Mouse (Mus musculus): Measurements from ENCODE around the gene Nanos3. TPM values are rescaled to one million over a fixed set of nuclear protein-coding genes. Genes with fewer than 3 reads are reported as not detected.

The Nanos3 gene
- polyA plus RNA-seq, 1 experiment from 2014 or later = 5.2 TPM

MicroRNAs encoded within 50 kb of the gene (microRNA counts, 519-probe panel; counts per million panel counts)
- microRNA mmu-miR-181c = 3,237 counts per million, percentile 75 among the panel's probes with 10 or more counts
- 4,586 counts per million, percentile 92 among the panel's probes with 10 or more counts for microRNA mmu-miR-23a
- 5,176 counts per million, percentile 96 among the panel's probes with 10 or more counts for microRNA mmu-miR-27a

Small RNAs within 50 kb of the gene (microRNA-seq; reads per million reads assigned to microRNA genes)
- gene Gm25110 (not detected), gene Mir181c (8,999 reads per million, percentile 94 among the genes with 10 or more reads in this experiment), gene Mir181d (5,626 reads per million, percentile 90 among the genes with 10 or more reads in this experiment), gene Mir23a (18,618 reads per million, percentile 96 among the genes with 10 or more reads in this experiment), gene Mir24-2 (not detected), gene Mir27a (374 reads per million, percentile 69 among the genes with 10 or more reads in this experiment), gene Mir3074-2 (not detected)

Other genes starting within 250 kb of the Nanos3 start
- gene Gm10644, start 230.0 kb downstream of the Nanos3 start, polyA plus RNA-seq (2015; fragmentation: Nextera tagmentation; extraction: Ambion mirVana) = 0.55 and 0.63 TPM in 2 replicates
- gene Asf1b, start 229.7 kb downstream of the Nanos3 start, polyA plus RNA-seq (2015; fragmentation: Nextera tagmentation; extraction: Ambion mirVana) = 58.0 and 61.3 TPM in 2 replicates
- 148 and 159 TPM in 2 replicates for gene Prkaca, start 212.2 kb downstream of the Nanos3 start, polyA plus RNA-seq (2015; fragmentation: Nextera tagmentation; extraction: Ambion mirVana)
- 14.5 and 15.8 TPM in 2 replicates for gene Samd1, start 187.5 kb downstream of the Nanos3 start, polyA plus RNA-seq (2015; fragmentation: Nextera tagmentation; extraction: Ambion mirVana)
- gene 1700067K01Rik, start 183.7 kb downstream of the Nanos3 start, polyA plus RNA-seq (2015; fragmentation: Nextera tagmentation; extraction: Ambion mirVana) = 0.73 and 1.6 TPM in 2 replicates
- 0.59 TPM in 1 of 2 replicates, not detected in the other for gene 2210011C24Rik, start 173.0 kb downstream of the Nanos3 start, polyA plus RNA-seq (2015; fragmentation: Nextera tagmentation; extraction: Ambion mirVana)
- gene Palm3, start 163.7 kb downstream of the Nanos3 start, polyA plus RNA-seq (2015; fragmentation: Nextera tagmentation; extraction: Ambion mirVana) = 6.9 and 8.5 TPM in 2 replicates
- 0.66 and 1.0 TPM in 2 replicates for gene Il27ra, start 142.6 kb downstream of the Nanos3 start, polyA plus RNA-seq (2015; fragmentation: Nextera tagmentation; extraction: Ambion mirVana)
- not detected in 2 replicates for gene Rln3, start 140.2 kb downstream of the Nanos3 start, polyA plus RNA-seq (2015; fragmentation: Nextera tagmentation; extraction: Ambion mirVana)
- gene Gm10643, start 120.1 kb downstream of the Nanos3 start, polyA plus RNA-seq (2015; fragmentation: Nextera tagmentation; extraction: Ambion mirVana) = 1.6 and 2.0 TPM in 2 replicates
- gene Rfx1, start 118.4 kb downstream of the Nanos3 start, polyA plus RNA-seq (2015; fragmentation: Nextera tagmentation; extraction: Ambion mirVana) = 8.7 and 10.1 TPM in 2 replicates
- gene Dcaf15, start 80.4 kb downstream of the Nanos3 start, polyA plus RNA-seq (2015; fragmentation: Nextera tagmentation; extraction: Ambion mirVana) = 10.8 and 12.2 TPM in 2 replicates
- 1.6 and 2.0 TPM in 2 replicates for gene Podnl1, start 59.2 kb downstream of the Nanos3 start, polyA plus RNA-seq (2015; fragmentation: Nextera tagmentation; extraction: Ambion mirVana)
- 28.2 and 30.7 TPM in 2 replicates for gene Cc2d1a, start 37.3 kb downstream of the Nanos3 start, polyA plus RNA-seq (2015; fragmentation: Nextera tagmentation; extraction: Ambion mirVana)
- gene 4930432K21Rik, start 37.2 kb downstream of the Nanos3 start, polyA plus RNA-seq (2015; fragmentation: Nextera tagmentation; extraction: Ambion mirVana) = 1.4 and 1.8 TPM in 2 replicates
- gene Zswim4, start 51.8 kb upstream of the Nanos3 start, polyA plus RNA-seq (2015; fragmentation: Nextera tagmentation; extraction: Ambion mirVana) = 19.6 and 22.6 TPM in 2 replicates
- gene D8Ertd738e, start 64.5 kb upstream of the Nanos3 start, polyA plus RNA-seq (2015; fragmentation: Nextera tagmentation; extraction: Ambion mirVana) = 318 and 344 TPM in 2 replicates
- 62.4 and 69.8 TPM in 2 replicates for gene Mri1, start 72.1 kb upstream of the Nanos3 start, polyA plus RNA-seq (2015; fragmentation: Nextera tagmentation; extraction: Ambion mirVana)
- gene Ccdc130, start 85.2 kb upstream of the Nanos3 start, polyA plus RNA-seq (2015; fragmentation: Nextera tagmentation; extraction: Ambion mirVana) = 21.6 and 22.2 TPM in 2 replicates
- gene Cacna1a, start 203.2 kb upstream of the Nanos3 start, polyA plus RNA-seq (2015; fragmentation: Nextera tagmentation; extraction: Ambion mirVana) = 10.9 and 12.2 TPM in 2 replicates